Mouse (Mus musculus): ENCODE measurements at regions not wholly inside any gene's neighbourhood (a gene's known extent, or its start where the extent isn't known, plus 50 kb on each side); places are given as distances from the start of the nearest gene placed in this dataset.

DNA sequence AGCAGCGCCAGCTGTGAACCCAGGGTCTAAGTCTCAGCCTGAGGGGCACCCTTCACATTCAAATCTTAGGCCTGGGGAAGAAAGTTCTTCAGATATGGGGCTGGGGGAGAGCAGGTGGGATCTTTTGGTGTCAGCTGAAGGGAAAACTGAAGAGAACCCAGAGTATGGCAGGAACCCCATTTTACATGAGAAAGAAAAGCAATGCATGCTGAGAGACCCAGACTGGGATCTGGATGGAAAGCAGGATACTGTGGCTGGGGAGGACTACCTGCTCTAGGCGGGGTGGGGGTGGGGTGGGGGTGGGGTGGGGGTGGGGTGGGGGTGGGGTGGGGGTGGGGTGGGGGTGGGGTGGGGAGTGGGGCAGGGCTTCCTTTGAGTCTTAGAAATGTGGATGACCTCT lies 115.2 kb upstream of the Spon1 start:
- Histone ChIP-seq H3K27ac (ENCODE audit: control insufficient read depth, insufficient read depth, low read depth, low read length, poor library complexity) (no peak overlapping the region), H3K4me3 (replicated peaks; ENCODE audit: control insufficient read depth, low read depth, low read length) (no peak overlapping the region), H3K4me1 (ENCODE audit: control insufficient read depth, insufficient read depth, low read length) (no peaks in the 10 kb centered on the region)
- TF ChIP-seq POLR2A (IDR thresholded peaks at IDR 0.05; ENCODE audit: borderline replicate concordance, control insufficient read depth, low read depth, low read length) (no peak), CTCF (IDR thresholded peaks at IDR 0.05; ENCODE audit: control insufficient read depth, insufficient read depth, low read length) (no peak)
- WGBS: 78% methylated on average over 2 of the region's 2 CpGs

DNA sequence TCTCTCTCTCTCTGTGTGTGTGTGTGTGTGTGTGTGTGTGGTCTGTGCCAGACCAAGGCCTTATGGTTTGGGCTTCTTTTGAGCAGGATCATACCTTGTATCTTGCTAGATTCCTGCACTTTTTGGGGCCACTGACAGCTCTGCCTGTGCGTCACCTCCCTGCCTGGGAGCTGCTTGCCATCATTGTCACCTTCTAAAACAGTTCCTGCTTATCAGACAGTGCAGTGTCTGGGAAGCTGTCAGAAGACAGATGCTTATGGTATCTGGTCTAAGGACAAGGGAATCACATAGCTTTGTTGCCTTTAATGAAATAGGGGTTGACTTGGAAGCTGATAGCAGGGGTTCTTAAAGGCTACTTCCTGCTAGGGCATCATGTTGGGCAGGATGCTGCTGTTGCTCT lies 114.1 kb upstream of the Spon1 start:
- no peak overlapping the region for H3K27ac ChIP-seq (ENCODE audit: control insufficient read depth, insufficient read depth, low read depth, low read length, poor library complexity)
- no peak for TF ChIP-seq CTCF (IDR thresholded peaks at IDR 0.05; ENCODE audit: control insufficient read depth, insufficient read depth, low read length)
- H3K4me3 ChIP-seq (replicated peaks; ENCODE audit: control insufficient read depth, low read depth, low read length): no peak overlapping the region
- 92% methylated on average over 1 of the region's 1 CpGs for WGBS
- no peaks in the 10 kb centered on the region for H3K4me1 ChIP-seq (ENCODE audit: control insufficient read depth, insufficient read depth, low read length)

DNA sequence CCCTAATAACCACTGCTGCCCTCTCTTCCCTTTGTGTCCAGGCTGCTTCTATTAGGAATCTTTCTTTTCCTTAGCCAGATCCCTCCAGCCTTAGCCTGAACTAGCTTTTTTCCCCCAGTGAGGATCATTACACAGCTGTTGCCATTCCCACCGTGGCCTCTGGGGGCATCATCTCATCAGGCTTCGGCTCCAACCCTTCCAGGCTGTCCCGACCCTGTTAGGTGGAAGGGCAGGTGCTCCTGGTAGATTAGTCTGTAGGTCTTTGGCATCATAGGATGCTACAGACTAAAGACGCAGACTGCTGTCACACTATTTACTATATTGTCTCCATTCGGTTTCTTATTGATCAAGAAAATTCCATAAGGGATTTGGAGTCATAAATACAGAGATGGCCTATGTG lies 112.7 kb upstream of the Spon1 start:
- Histone ChIP-seq H3K4me3 (replicated peaks; ENCODE audit: control insufficient read depth, low read depth, low read length) (no peak overlapping the region), H3K27ac (ENCODE audit: control insufficient read depth, insufficient read depth, low read depth, low read length, poor library complexity) (no peak overlapping the region), H3K4me1 (ENCODE audit: control insufficient read depth, insufficient read depth, low read length) (no peaks in the 10 kb centered on the region)
- 32% methylated on average over 5 of the region's 5 CpGs for WGBS
- TF ChIP-seq CTCF (IDR thresholded peaks at IDR 0.05; ENCODE audit: control insufficient read depth, insufficient read depth, low read length) (peak; percentile 71), POLR2A (IDR thresholded peaks at IDR 0.05; ENCODE audit: borderline replicate concordance, control insufficient read depth, low read depth, low read length) (no peak)

DNA sequence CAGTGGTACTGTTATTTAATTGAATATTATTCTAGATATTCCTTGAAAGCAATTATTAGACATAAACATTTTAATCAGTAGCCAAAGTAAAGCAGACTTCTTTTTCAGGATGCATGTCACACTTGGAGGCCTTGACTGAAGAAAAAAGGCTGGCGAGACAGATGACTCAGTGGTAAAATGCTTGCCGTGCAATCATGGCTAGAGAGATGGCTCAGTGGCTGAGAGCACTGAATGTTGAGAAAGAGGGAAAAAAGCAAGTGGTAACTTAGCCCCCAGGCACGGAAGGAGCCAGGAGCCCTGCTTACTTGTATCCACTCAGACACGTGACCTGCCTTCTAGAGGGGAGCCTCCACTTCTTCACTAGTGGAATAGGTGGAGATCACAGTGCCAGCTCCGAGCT lies 110.5 kb upstream of the Spon1 start:
- Histone ChIP-seq H3K4me3 (replicated peaks; ENCODE audit: control insufficient read depth, low read depth, low read length) (no peak overlapping the region), H3K4me1 (ENCODE audit: control insufficient read depth, insufficient read depth, low read length) (no peaks in the 10 kb centered on the region), H3K27ac (ENCODE audit: control insufficient read depth, insufficient read depth, low read depth, low read length, poor library complexity) (no peak overlapping the region)
- WGBS: 83% methylated on average over 5 of the region's 5 CpGs
- TF ChIP-seq POLR2A (IDR thresholded peaks at IDR 0.05; ENCODE audit: borderline replicate concordance, control insufficient read depth, low read depth, low read length): no peak
- TF ChIP-seq CTCF (IDR thresholded peaks at IDR 0.05; ENCODE audit: control insufficient read depth, insufficient read depth, low read length): no peak

DNA sequence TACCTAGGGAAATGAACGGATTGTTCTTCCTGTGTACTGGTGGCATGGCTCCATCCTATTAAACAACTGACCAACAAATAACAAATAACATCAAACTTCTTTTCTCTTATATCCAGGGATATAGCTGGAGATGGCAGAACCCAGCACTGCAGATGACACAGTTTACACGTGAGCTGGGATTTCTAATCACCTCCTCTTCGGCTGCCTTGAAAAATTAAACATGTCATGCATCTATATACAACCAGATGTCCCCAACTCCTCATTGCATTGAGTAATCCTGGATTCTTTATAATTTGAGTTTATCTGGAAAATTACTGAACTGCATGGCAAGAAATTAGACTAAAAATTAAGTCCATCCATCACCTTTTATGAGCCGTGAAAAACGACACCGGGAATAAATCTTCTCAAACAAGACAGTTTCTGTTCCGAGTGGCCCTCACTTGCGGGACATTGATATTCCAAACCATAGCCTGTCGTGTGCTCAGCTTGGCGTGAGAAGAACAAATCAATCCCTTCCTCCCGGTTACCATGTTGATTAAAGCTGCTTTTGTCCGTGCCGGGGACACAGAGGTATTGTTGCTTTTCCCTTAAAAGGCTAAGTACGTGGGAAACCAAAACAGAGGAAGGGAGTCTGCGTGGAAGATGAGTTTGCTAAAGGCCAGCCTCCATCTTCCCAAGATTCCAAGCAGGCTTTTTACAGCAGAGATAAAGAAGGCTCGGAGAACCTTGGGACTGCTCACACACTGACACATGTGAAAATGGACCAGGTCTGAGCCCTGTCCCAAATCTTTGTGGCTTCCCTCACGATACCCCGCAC lies 92.8 kb upstream of the Spon1 start:
- TF ChIP-seq POLR2A (IDR thresholded peaks at IDR 0.05; ENCODE audit: borderline replicate concordance, control insufficient read depth, low read depth, low read length): no peak
- TF ChIP-seq CTCF (IDR thresholded peaks at IDR 0.05; ENCODE audit: control insufficient read depth, insufficient read depth, low read length): no peak
- H3K4me1 ChIP-seq (ENCODE audit: control insufficient read depth, insufficient read depth, low read length): no peaks in the 10 kb centered on the region
- WGBS: 87% methylated on average over 18 of the region's 18 CpGs
- H3K27ac ChIP-seq (ENCODE audit: control insufficient read depth, insufficient read depth, low read depth, low read length, poor library complexity): no peak overlapping the region
- no peak overlapping the region for H3K4me3 ChIP-seq (replicated peaks; ENCODE audit: control insufficient read depth, low read depth, low read length)

DNA sequence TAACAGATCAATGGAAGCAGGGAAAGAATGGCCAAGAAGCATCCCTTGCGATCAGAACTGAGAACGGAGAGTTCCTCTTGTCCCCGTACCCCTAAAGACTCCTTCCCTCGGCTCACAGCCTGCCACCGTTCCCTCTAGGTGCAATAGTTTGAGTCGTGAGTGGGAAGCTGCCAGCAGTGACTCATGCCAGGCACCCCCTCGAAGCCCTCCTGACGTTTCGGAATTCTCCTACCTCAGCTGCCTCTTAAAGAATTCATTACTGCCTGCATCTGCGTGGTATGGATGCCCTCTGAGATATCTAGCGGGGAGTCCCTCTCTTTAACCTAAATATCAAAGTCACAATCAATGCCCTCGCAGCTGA lies 92.2 kb upstream of the Spon1 start:
- no peak overlapping the region for H3K4me3 ChIP-seq (replicated peaks; ENCODE audit: control insufficient read depth, low read depth, low read length)
- WGBS: 80% methylated on average over 12 of the region's 12 CpGs

DNA sequence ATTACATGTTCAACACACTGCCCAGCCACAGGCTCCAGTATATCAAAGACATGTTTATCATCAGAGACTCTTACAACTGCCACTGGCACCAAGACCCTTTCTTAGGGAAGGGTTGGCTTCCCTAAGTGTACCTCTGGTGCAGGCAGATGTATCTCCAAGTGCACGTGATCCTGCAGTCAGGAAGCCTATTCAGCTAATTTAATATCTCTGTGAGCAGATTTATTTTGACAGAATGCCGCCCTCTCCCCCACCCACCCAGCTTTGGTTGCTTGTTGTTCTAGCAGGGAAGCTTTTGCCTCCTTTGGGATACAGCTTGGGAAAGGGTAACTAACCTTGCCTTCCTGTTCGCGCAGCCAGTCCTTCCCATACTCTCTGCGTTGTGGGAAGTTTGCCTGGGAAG lies 83.5 kb upstream of the Spon1 start:
- TF ChIP-seq POLR2A (IDR thresholded peaks at IDR 0.05; ENCODE audit: borderline replicate concordance, control insufficient read depth, low read depth, low read length) (no peak), CTCF (IDR thresholded peaks at IDR 0.05; ENCODE audit: control insufficient read depth, insufficient read depth, low read length) (no peak)
- WGBS: 81% methylated on average over 5 of the region's 5 CpGs
- H3K4me3 ChIP-seq (replicated peaks; ENCODE audit: control insufficient read depth, low read depth, low read length): no peak overlapping the region
- no peak overlapping the region for H3K27ac ChIP-seq (ENCODE audit: control insufficient read depth, insufficient read depth, low read depth, low read length, poor library complexity)
- H3K4me1 ChIP-seq (ENCODE audit: control insufficient read depth, insufficient read depth, low read length): no peaks in the 10 kb centered on the region

More for the DNA sequence above, 92.2 kb upstream of the Spon1 start:
- no peak overlapping the region for H3K27ac ChIP-seq (ENCODE audit: control insufficient read depth, insufficient read depth, low read depth, low read length, poor library complexity)
- TF ChIP-seq CTCF (IDR thresholded peaks at IDR 0.05; ENCODE audit: control insufficient read depth, insufficient read depth, low read length) (no peak), POLR2A (IDR thresholded peaks at IDR 0.05; ENCODE audit: borderline replicate concordance, control insufficient read depth, low read depth, low read length) (no peak)
- H3K4me1 ChIP-seq (ENCODE audit: control insufficient read depth, insufficient read depth, low read length): no peaks in the 10 kb centered on the region

DNA sequence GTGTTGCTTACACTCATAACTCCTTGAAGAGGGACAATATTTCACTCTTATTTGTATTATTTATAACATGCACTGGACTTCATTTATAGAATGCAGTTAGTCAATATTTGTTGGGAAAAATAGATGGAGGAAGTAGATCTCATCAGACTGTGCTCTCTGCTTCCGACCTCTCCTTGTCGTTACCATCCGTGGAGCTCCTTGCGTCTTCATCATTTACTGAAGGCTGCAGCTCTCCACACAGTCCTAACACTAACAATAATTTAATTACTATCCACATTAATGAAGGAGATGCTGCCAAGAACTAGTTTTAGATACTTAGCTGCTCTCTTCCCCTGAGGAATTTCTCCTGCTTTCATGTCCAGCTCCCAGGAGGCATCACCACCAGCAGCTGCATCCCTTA lies 80.4 kb upstream of the Spon1 start:
- 91% methylated on average over 4 of the region's 4 CpGs for WGBS
- H3K4me3 ChIP-seq (replicated peaks; ENCODE audit: control insufficient read depth, low read depth, low read length): no peak overlapping the region
- no peak for TF ChIP-seq POLR2A (IDR thresholded peaks at IDR 0.05; ENCODE audit: borderline replicate concordance, control insufficient read depth, low read depth, low read length)
- no peak for TF ChIP-seq CTCF (IDR thresholded peaks at IDR 0.05; ENCODE audit: control insufficient read depth, insufficient read depth, low read length)
- H3K27ac ChIP-seq (ENCODE audit: control insufficient read depth, insufficient read depth, low read depth, low read length, poor library complexity): no peak overlapping the region
- H3K4me1 ChIP-seq (ENCODE audit: control insufficient read depth, insufficient read depth, low read length): no peaks in the 10 kb centered on the region

DNA sequence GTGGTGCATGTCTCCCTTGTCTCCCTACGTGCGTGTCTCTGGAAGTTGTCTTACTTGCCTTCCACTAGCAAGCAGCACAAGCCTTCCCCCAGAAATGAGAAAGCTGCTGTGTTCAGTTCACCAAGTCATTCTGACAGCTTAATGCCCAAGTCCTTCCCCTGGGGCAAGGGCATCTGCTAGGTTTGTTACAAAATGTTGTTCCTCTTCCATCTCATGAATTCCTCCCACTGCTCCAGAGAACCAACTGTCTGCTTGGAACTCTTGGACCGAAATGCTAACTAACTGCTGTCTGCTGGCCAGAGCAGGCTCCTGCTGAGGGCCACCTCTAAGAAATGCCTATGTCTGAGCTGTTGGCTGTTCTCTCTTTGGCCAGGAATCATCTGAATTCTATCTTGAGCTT lies 79.3 kb upstream of the Spon1 start:
- WGBS: 57% methylated on average over 3 of the region's 3 CpGs
- Histone ChIP-seq H3K4me1 (ENCODE audit: control insufficient read depth, insufficient read depth, low read length) (no peaks in the 10 kb centered on the region), H3K4me3 (replicated peaks; ENCODE audit: control insufficient read depth, low read depth, low read length) (no peak overlapping the region), H3K27ac (ENCODE audit: control insufficient read depth, insufficient read depth, low read depth, low read length, poor library complexity) (no peak overlapping the region)
- TF ChIP-seq POLR2A (IDR thresholded peaks at IDR 0.05; ENCODE audit: borderline replicate concordance, control insufficient read depth, low read depth, low read length) (no peak), CTCF (IDR thresholded peaks at IDR 0.05; ENCODE audit: control insufficient read depth, insufficient read depth, low read length) (no peak)
